ENCODE assay signal across 8 mouse cellular contexts in genomic region chr2:128324256-128325096, GRCm38 (mm10).
DNase-seq lines count a peak whose midpoint lies in the region; ATAC-seq and TF ChIP-seq lines count a peak whose summit lies in the region.

No protein-coding gene starts in this region.

- H3K4me1 ChIP-seq in neural tube, embryonic 11.5 days (ENCODE audit: control insufficient read depth, insufficient read depth, low read length) = 0 out of 2 replicates have a peak, but pooled peaks cover 3% of the 10 kb centered on the region
- H3K4me1 ChIP-seq in embryonic fibroblast, embryonic 13.5 days (ENCODE audit: control insufficient read depth, insufficient read depth, low read length) = peaks cover 8% of the 10 kb centered on the region
- H3K4me1 ChIP-seq in heart, embryonic 14.5 days (ENCODE audit: control insufficient read depth in 2 of 2, insufficient read depth in 2 of 2, low read length in 2 of 2) = peaks cover 28 to 35% of the 10 kb centered on the region in 2 experiments
- peaks cover 14% of the 10 kb centered on the region for H3K4me1 ChIP-seq in limb, embryonic 12.5 days (replicated peaks)
- peaks cover 17% of the 10 kb centered on the region; the same call in 1 of the 2 replicates for H3K4me1 ChIP-seq in stomach, embryonic 14.5 days (ENCODE audit: control insufficient read depth, insufficient read depth, low read length)
- H3K4me1 ChIP-seq in liver, embryonic 12.5 days = no peaks in the 10 kb centered on the region

- no peaks in the 10 kb centered on the region for H3K27me3 ChIP-seq in neural tube, embryonic 11.5 days (ENCODE audit: control insufficient read depth, insufficient read depth, low read length)
- H3K27me3 ChIP-seq in heart, embryonic 14.5 days (ENCODE audit: control insufficient read depth, insufficient read depth, low read length) = no peaks in the 10 kb centered on the region
- no peaks in the 10 kb centered on the region for H3K27me3 ChIP-seq in limb, embryonic 12.5 days
- no peaks in the 10 kb centered on the region for H3K27me3 ChIP-seq in stomach, embryonic 14.5 days (ENCODE audit: control insufficient read depth, insufficient read depth, low read length)
- no peaks in the 10 kb centered on the region for H3K27me3 ChIP-seq in liver, embryonic 12.5 days (replicated peaks)

- DNase-seq in neural tube, embryonic 11.5 days (ENCODE audit: low spot score) = peak; percentile 45
- DNase-seq in neural tube, embryonic 10.5 days (ENCODE audit: extremely low spot score, low spot score) = no peak
- no peak for DNase-seq in thymus, postnatal 14 days

- no peak for TF ChIP-seq POLR2A in embryonic fibroblast, embryonic 13.5 days (IDR thresholded peaks at IDR 0.05; ENCODE audit: low read depth, low read length)

- H3K4me3 ChIP-seq in neural tube, embryonic 11.5 days (ENCODE audit: low read depth, low read length) = no peak overlapping the region
- H3K4me3 ChIP-seq in embryonic fibroblast, embryonic 13.5 days (ENCODE audit: insufficient read depth, low read length) = no peak overlapping the region
- no peak overlapping the region for H3K4me3 ChIP-seq in heart, embryonic 14.5 days (ENCODE audit: control insufficient read depth in 1 of 2, insufficient read depth in 1 of 2, low read depth in 1 of 2, low read length in 2 of 2)
- H3K4me3 ChIP-seq in limb, embryonic 12.5 days (replicated peaks) = no peak overlapping the region
- H3K4me3 ChIP-seq in stomach, embryonic 14.5 days (ENCODE audit: low read depth, low read length) = no peak overlapping the region
- no peak overlapping the region for H3K4me3 ChIP-seq in liver, embryonic 12.5 days

- 59% methylated on average over 13 of the region's 13 CpGs for WGBS in neural tube, embryonic 11.5 days
- WGBS in heart, embryonic 14.5 days = 17% methylated on average over 13 of the region's 13 CpGs
- 48% methylated on average over 13 of the region's 13 CpGs for WGBS in limb, embryonic 12.5 days
- 16% methylated on average over 13 of the region's 13 CpGs for WGBS in stomach, embryonic 14.5 days
- WGBS in liver, embryonic 12.5 days (ENCODE audit: insufficient replicate concordance) = 45% methylated on average over 13 of the region's 13 CpGs

- TF ChIP-seq CTCF in embryonic fibroblast, embryonic 13.5 days (IDR thresholded peaks at IDR 0.05; ENCODE audit: borderline replicate concordance, insufficient read depth, low read length) = no peak

- no peak for ATAC-seq in neural tube, embryonic 11.5 days (ENCODE audit: insufficient read depth, low FRiP score, low TSS enrichment)
- peak; percentile 57 for ATAC-seq in heart, embryonic 14.5 days (ENCODE audit: insufficient number of reproducible peaks, insufficient read depth, low FRiP score, low read depth)
- peak; percentile 59; the same call in 1 of the 2 replicates for ATAC-seq in limb, embryonic 12.5 days (ENCODE audit: insufficient number of reproducible peaks, insufficient read depth, low FRiP score, low TSS enrichment, low read depth)
- peak; percentile 70; the same call in 1 of the 2 replicates for ATAC-seq in stomach, embryonic 14.5 days (ENCODE audit: insufficient number of reproducible peaks, insufficient read depth, low FRiP score, low read depth)
- ATAC-seq in liver, embryonic 12.5 days = no peak

- no peak overlapping the region for H3K4me2 ChIP-seq in neural tube, embryonic 11.5 days (ENCODE audit: low read depth)
- peak overlapping the region; percentile 46 for H3K4me2 ChIP-seq in heart, embryonic 14.5 days (ENCODE audit: low read length)
- no peak overlapping the region for H3K4me2 ChIP-seq in limb, embryonic 12.5 days
- peak overlapping the region; percentile 25; the same call in 1 of the 2 replicates for H3K4me2 ChIP-seq in stomach, embryonic 14.5 days (replicated peaks; ENCODE audit: low read depth, low read length)
- no peak overlapping the region for H3K4me2 ChIP-seq in liver, embryonic 12.5 days

- H3K9me3 ChIP-seq in neural tube, embryonic 11.5 days (ENCODE audit: control insufficient read depth, low read length) = no peaks in the 10 kb centered on the region
- no peaks in the 10 kb centered on the region for H3K9me3 ChIP-seq in heart, embryonic 14.5 days (ENCODE audit: control insufficient read depth, low read length)
- no peaks in the 10 kb centered on the region for H3K9me3 ChIP-seq in limb, embryonic 12.5 days
- no peaks in the 10 kb centered on the region for H3K9me3 ChIP-seq in stomach, embryonic 14.5 days (ENCODE audit: control insufficient read depth, low read depth, low read length)
- H3K9me3 ChIP-seq in liver, embryonic 12.5 days (replicated peaks) = no peaks in the 10 kb centered on the region

- H3K27ac ChIP-seq in neural tube, embryonic 11.5 days (ENCODE audit: low read depth, low read length) = no peak overlapping the region
- H3K27ac ChIP-seq in embryonic fibroblast, embryonic 13.5 days (ENCODE audit: insufficient read depth, low read length) = peak overlapping the region; percentile 64
- H3K27ac ChIP-seq in heart, embryonic 14.5 days (replicated peaks in 1 of 2; ENCODE audit: control insufficient read depth in 1 of 2, insufficient read depth in 1 of 2, low read depth in 2 of 2, low read length in 2 of 2) = peak overlapping the region; percentile 17 to 66; a peak in 3 of 4 replicates
- H3K27ac ChIP-seq in limb, embryonic 12.5 days = peak overlapping the region; percentile 64; the same call in 1 of the 2 replicates
- peak overlapping the region; percentile 78 for H3K27ac ChIP-seq in stomach, embryonic 14.5 days (ENCODE audit: low read length)
- no peak overlapping the region for H3K27ac ChIP-seq in liver, embryonic 12.5 days

- no peaks in the 10 kb centered on the region for H3K36me3 ChIP-seq in neural tube, embryonic 11.5 days (ENCODE audit: control insufficient read depth, insufficient read depth, low read length)
- no peaks in the 10 kb centered on the region for H3K36me3 ChIP-seq in heart, embryonic 14.5 days (ENCODE audit: control insufficient read depth, insufficient read depth, low read length)
- no peaks in the 10 kb centered on the region for H3K36me3 ChIP-seq in limb, embryonic 12.5 days
- H3K36me3 ChIP-seq in stomach, embryonic 14.5 days (ENCODE audit: control insufficient read depth, insufficient read depth, low read length) = no peaks in the 10 kb centered on the region
- no peaks in the 10 kb centered on the region for H3K36me3 ChIP-seq in liver, embryonic 12.5 days

- no peak overlapping the region for H3K9ac ChIP-seq in neural tube, embryonic 11.5 days (ENCODE audit: low read length)
- H3K9ac ChIP-seq in heart, embryonic 14.5 days (ENCODE audit: low read length) = 0 out of 2 replicates have a peak overlapping the region, but pooled peaks have one; percentile 6
- H3K9ac ChIP-seq in limb, embryonic 12.5 days (replicated peaks) = no peak overlapping the region
- H3K9ac ChIP-seq in stomach, embryonic 14.5 days (replicated peaks; ENCODE audit: low read depth, low read length) = no peak overlapping the region
- no peak overlapping the region for H3K9ac ChIP-seq in liver, embryonic 12.5 days

Comparison
In these comparisons a context has a peak if more than half of its experiments do, and no peak if none do; other contexts are left out.
1. ATAC-seq: peak in heart, embryonic 14.5 days (single experiment), limb, embryonic 12.5 days (single experiment) and stomach, embryonic 14.5 days (single experiment); none in neural tube, embryonic 11.5 days (single experiment) and liver, embryonic 12.5 days (single experiment).
2. H3K27ac ChIP-seq: peak in embryonic fibroblast, embryonic 13.5 days (single experiment), heart, embryonic 14.5 days (2 of 2), limb, embryonic 12.5 days (single experiment) and stomach, embryonic 14.5 days (single experiment); none in neural tube, embryonic 11.5 days (single experiment) and liver, embryonic 12.5 days (single experiment).
3. H3K4me2 ChIP-seq: peak in heart, embryonic 14.5 days (single experiment) and stomach, embryonic 14.5 days (single experiment); none in neural tube, embryonic 11.5 days (single experiment), limb, embryonic 12.5 days (single experiment) and liver, embryonic 12.5 days (single experiment).